Mouse (Mus musculus): ENCODE measurements around the gene Tes3-ps.

DNA sequence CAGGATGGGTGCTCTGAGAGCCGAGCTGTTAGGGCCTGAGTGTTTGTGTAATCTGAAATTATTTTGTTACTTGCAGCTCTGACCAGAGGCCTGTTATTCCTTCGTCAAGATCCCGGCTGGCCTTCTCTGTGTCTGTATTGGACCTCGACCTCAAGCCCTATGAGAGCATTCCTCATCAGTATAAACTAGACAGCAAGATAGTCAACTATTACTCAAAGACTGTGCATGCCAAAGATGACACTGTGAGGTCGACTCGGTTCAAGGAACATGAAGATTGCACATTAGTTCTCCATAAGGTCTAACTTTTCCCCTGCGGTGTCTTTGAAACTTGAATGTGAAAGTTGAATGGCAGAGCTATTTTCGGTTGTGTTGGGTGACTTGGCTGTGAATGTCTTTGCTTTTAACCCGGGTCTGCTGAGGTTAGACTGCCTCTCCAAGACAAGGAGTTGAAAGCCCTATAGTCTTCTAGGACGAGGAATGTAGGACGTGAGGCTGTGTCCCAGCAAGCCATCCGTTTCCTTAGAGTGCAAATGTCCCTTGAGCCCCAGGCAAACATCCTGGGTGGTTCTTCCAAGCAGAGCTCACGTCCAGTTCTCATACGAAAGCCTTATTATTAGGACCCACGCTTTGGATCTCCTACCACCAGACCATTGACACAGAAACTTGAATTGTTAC, 31.5 kb upstream of the Tes3-ps start:
- TF ChIP-seq CTCF (conservative IDR thresholded peaks at IDR 0.05; ENCODE audit: insufficient read depth, insufficient read length, low read depth, low read length), result no peak
- TF ChIP-seq POLR2A (IDR thresholded peaks at IDR 0.05; ENCODE audit: low read depth, low read length), result no peak

Measured in kidney, adult 2 months (tissue).